Mouse (Mus musculus) liver, embryonic 13.5 days (tissue): ENCODE results near the gene Oas2. TPM values are rescaled to one million over a fixed set of nuclear protein-coding genes. Genes with fewer than 3 reads are reported as not detected.

Source experiments
- ATAC-seq: fragments of 200-750 bp; cut with Nextera tagmentation; 2 replicates; pipeline ENCODE4 v1.8.0; 2017; ENCODE audit warnings: low read depth, mild to moderate bottlenecking, moderate number of reproducible peaks, moderate library complexity
- DNase-seq: peaks from one replicate; pipeline ENCODE4 v3.0.0; 2022
- H3K27ac ChIP-seq: fragments of 300-500 bp; sonication (generic); 2 replicates; pipeline ENCODE4 v1.5.1; 2015; ENCODE audit warnings: moderate library complexity, mild to moderate bottlenecking, inconsistent platforms
- H3K27me3 ChIP-seq: fragments of 300-500 bp; sonication (generic); 2 replicates; pipeline ENCODE4 v1.6.1; 2015; ENCODE audit warnings: mild to moderate bottlenecking, inconsistent platforms
- H3K36me3 ChIP-seq: fragments of 300-500 bp; sonication (generic); 2 replicates; pipeline ENCODE4 v1.6.1; 2015; ENCODE audit warnings: mild to moderate bottlenecking, inconsistent platforms
- H3K4me1 ChIP-seq: fragments of 300-500 bp; sonication (generic); replicated peaks from 2 replicates; pipeline ENCODE4 v1.6.1; 2015; ENCODE audit warnings: inconsistent platforms
- H3K4me2 ChIP-seq: fragments of 300-500 bp; sonication (generic); 2 replicates; pipeline ENCODE4 v1.6.1; 2015; ENCODE audit warnings: inconsistent platforms, mild to moderate bottlenecking, moderate library complexity
- H3K4me3 ChIP-seq: fragments of 300-500 bp; sonication (generic); replicated peaks from 2 replicates; pipeline ENCODE4 v1.5.1; 2015; ENCODE audit warnings: mild to moderate bottlenecking, inconsistent platforms
- H3K9ac ChIP-seq: fragments of 300-500 bp; sonication (generic); 2 replicates; pipeline ENCODE4 v1.6.1; 2015; ENCODE audit warnings: mild to moderate bottlenecking, inconsistent platforms
- H3K9me3 ChIP-seq: fragments of 300-500 bp; sonication (generic); replicated peaks from 2 replicates; pipeline ENCODE4 v1.6.1; 2016; ENCODE audit warnings: inconsistent platforms
- WGBS: fragments of 180-500 bp; shearing (Covaris S2); methylation state at CpG from one replicate; pipeline ENCODE4 v1.1.7; 2015; ENCODE audit not compliant: insufficient replicate concordance; 5-methylcytosine and 5-hydroxymethylcytosine counted together
- polyA plus RNA-seq: library from polyadenylated mRNA; unstranded; fragments of >200 nt; fragmentation: Nextera tagmentation; extraction: Ambion mirVana; gene quantifications from 2 replicates; pipeline ENCODE4 v1.2.1, GENCODE M21; 2015

The Oas2 gene
- polyA plus RNA-seq, 1 experiment from 2014 or later, result 0.25 TPM

DNA sequence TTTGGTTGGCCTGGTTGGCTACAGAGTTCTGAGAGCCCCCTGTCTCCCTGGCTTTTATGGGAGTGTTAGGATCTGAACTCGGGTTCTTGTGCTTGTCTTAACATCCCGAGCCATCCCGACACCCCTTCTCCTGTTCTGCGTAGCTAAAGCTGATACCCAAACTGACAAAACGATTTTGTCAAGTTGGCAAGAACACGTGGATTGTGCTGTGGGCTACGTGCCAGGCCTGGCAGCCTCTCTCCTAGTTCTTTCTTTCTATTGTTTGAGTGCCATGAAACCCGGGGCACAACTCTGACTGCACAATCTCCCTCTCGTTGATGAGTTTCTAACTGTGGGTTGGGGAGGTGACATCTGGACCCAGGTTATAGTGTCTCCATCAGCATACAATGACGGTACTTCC lies 20.3 kb downstream of the Oas2 start:
- H3K4me1 ChIP-seq, result no peaks in the 10 kb centered on the region
- 58% methylated on average over 10 of the region's 10 CpGs for WGBS
- ATAC-seq (no peak), DNase-seq (no peak)
- H3K9me3 ChIP-seq, result no peaks in the 10 kb centered on the region
- no peak overlapping the region for H3K27ac ChIP-seq
- H3K4me3 ChIP-seq, result no peak overlapping the region
- H3K9ac ChIP-seq, result no peak overlapping the region
- H3K36me3 ChIP-seq, result no peaks in the 10 kb centered on the region
- H3K27me3 ChIP-seq, result no peaks in the 10 kb centered on the region
- H3K4me2 ChIP-seq, result no peak overlapping the region

DNA sequence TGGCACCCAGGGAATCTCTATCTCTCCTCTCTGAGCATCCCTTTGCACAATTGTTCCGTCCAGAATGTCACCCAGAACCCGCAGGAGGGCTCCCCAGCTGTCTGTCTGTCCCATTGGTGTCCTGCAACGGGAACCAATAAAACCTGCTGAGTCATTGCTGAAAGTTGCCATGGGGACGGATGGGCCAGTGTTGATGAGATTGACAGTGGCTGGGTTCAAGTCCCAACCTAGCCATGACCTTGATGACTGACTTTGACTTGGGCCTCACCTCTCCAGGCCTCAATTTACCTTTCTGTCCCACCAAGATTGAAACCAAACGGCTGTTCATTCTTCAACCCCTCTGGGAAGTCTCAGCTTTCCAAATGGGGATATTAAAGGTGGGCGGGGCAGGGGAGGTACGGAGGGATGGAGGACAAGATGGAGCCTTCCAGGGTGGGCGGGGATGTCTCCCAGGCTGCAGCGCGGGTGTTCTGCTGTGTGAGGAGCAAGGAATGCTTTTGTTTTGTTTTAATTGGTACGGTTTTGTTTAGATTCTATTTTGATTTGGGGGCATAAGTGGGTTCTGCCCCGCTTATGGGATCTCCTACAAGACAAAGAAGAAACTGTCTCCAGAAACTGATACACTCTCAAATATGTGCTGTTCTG lies 23.7 kb downstream of the Oas2 start:
- Histone ChIP-seq H3K4me3 (no peak overlapping the region), H3K4me1 (no peaks in the 10 kb centered on the region), H3K9ac (no peak overlapping the region), H3K4me2 (no peak overlapping the region), H3K9me3 (no peaks in the 10 kb centered on the region), H3K36me3 (no peaks in the 10 kb centered on the region), H3K27ac (no peak overlapping the region), H3K27me3 (no peaks in the 10 kb centered on the region)
- 46% methylated on average over 12 of the region's 12 CpGs for WGBS
- DNase-seq (no peak), ATAC-seq (no peak)

- no peak overlapping the region for H3K4me3 ChIP-seq
- H3K9me3 ChIP-seq, result no peaks in the 10 kb centered on the region
- no peak for ATAC-seq
- 28% methylated on average over 7 of the region's 7 CpGs for WGBS
- H3K36me3 ChIP-seq, result no peaks in the 10 kb centered on the region
- no peak overlapping the region for H3K4me2 ChIP-seq
- H3K27me3 ChIP-seq, result no peaks in the 10 kb centered on the region
- no peak overlapping the region for H3K9ac ChIP-seq
- no peak overlapping the region for H3K27ac ChIP-seq
- no peaks in the 10 kb centered on the region for H3K4me1 ChIP-seq
- DNase-seq, result no peak
Observed at GRCm38 (mm10) chr5:120721005-120721404, 28.6 kb downstream of the Oas2 start.

- Histone ChIP-seq H3K27me3 (peaks cover 11% of the 10 kb centered on the region), H3K4me2 (no peak overlapping the region), H3K4me3 (no peak overlapping the region), H3K9ac (no peak overlapping the region), H3K9me3 (no peaks in the 10 kb centered on the region), H3K36me3 (no peaks in the 10 kb centered on the region), H3K4me1 (no peaks in the 10 kb centered on the region), H3K27ac (no peak overlapping the region)
- ATAC-seq (no peak), DNase-seq (no peak)
- WGBS, result 51% methylated on average over 15 of the region's 15 CpGs
Observed at GRCm38 (mm10) chr5:120718600-120719378, 30.9 kb downstream of the Oas2 start.

DNA sequence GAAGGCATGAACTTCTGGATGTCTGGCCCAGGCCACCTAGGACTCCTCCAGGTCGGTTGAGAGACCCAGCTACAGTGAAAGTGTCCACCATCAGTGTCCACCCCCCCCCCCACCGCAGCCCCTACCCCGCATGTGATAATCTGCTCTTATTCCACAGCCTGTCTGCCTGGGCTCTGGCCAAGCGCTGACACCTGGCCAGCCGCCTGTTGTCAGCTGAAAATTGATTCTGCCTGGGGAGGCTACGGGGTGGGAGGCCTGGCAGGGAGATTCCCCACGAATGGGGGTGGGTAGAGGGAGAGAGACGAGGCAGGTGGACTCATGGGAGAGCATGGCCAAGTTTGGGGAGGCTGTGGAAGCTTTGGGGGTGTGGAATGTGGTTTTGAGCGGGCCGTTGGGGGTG lies 32.5 kb downstream of the Oas2 start:
- no peak overlapping the region for H3K4me2 ChIP-seq
- H3K27me3 ChIP-seq, result peaks cover 27% of the 10 kb centered on the region
- no peak overlapping the region for H3K9ac ChIP-seq
- ATAC-seq (no peak), DNase-seq (no peak)
- H3K4me1 ChIP-seq, result no peaks in the 10 kb centered on the region
- H3K9me3 ChIP-seq, result no peaks in the 10 kb centered on the region
- no peaks in the 10 kb centered on the region for H3K36me3 ChIP-seq
- no peak overlapping the region for H3K27ac ChIP-seq
- WGBS, result 59% methylated on average over 10 of the region's 10 CpGs
- no peak overlapping the region for H3K4me3 ChIP-seq

DNA sequence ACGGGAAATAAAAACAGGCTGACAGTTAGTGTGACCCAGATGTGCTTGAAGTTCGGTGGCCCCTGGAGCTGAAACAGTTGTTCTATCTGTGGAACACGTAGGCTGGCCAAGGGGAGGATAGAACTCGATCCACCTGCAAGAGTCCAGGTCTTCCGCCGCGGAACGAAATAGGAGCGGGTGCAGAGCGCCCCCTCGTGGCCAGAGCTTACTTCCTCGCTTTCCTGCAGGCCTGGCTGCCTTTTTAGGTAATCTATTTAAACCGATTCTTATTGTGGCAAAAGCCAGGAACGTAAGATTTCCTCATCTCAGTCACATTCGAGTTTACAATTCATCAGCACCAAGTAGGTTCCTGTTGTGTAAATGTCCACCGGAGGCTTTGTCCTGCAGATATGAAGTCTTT lies 35.3 kb downstream of the Oas2 start:
- no peaks in the 10 kb centered on the region for H3K36me3 ChIP-seq
- peak; percentile 22 for DNase-seq
- H3K4me1 ChIP-seq, result no peaks in the 10 kb centered on the region
- WGBS, result 1% methylated on average over 16 of the region's 16 CpGs
- H3K9me3 ChIP-seq, result no peaks in the 10 kb centered on the region
- H3K27me3 ChIP-seq, result peaks cover 55% of the 10 kb centered on the region
- H3K27ac ChIP-seq, result no peak overlapping the region
- no peak for ATAC-seq
- H3K4me3 ChIP-seq, result no peak overlapping the region
- H3K9ac ChIP-seq, result no peak overlapping the region
- no peak overlapping the region for H3K4me2 ChIP-seq

DNA sequence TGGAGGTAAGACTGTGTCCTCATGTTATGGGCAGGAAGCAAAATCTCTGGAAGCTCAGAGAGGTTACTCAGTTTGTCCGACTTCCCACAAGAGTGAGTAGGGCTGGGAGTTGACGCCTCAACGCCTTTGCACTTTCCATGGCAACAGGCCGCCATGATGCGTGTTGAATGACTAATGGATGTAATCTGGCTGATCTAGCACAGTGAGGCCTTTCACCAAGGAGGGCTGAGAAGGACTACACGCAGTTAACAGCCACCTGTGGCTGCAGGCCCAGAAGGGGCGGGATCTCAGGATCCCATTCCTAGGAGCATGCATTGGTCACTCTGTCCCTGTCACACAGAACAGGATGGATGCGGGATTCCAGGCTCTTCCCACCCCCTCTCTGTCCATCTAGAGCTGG lies 36.9 kb downstream of the Oas2 start:
- WGBS, result 61% methylated on average over 8 of the region's 8 CpGs
- Histone ChIP-seq H3K4me2 (no peak overlapping the region), H3K4me1 (no peaks in the 10 kb centered on the region), H3K27ac (no peak overlapping the region), H3K4me3 (no peak overlapping the region), H3K27me3 (peaks cover 71% of the 10 kb centered on the region), H3K9me3 (no peaks in the 10 kb centered on the region), H3K36me3 (no peaks in the 10 kb centered on the region), H3K9ac (no peak overlapping the region)
- ATAC-seq (no peak), DNase-seq (no peak)

GRCm38 (mm10) chr5:120711827-120712226 lies 37.8 kb downstream of the Oas2 start, which contains the start of gene Dtx1:
Gene Dtx1, minus strand, starts transcription at chr5:120711927.
- no peak for DNase-seq
- Histone ChIP-seq H3K4me2 (peak within 1 kb of the TSS; percentile 25), H3K9ac (no peak within 1 kb of the TSS), H3K9me3 (no peaks in the 10 kb centered on the region), H3K27me3 (peaks cover 80% of the 10 kb centered on the region), H3K36me3 (no peaks in the 10 kb centered on the region), H3K27ac (no peak within 1 kb of the TSS), H3K4me1 (no peaks in the 10 kb centered on the region), H3K4me3 (peak within 1 kb of the TSS; percentile 29)
- WGBS, result 31% methylated on average over 3 of the region's 3 CpGs
- no peak for ATAC-seq

- 4% methylated on average over 34 of the region's 43 CpGs for WGBS
- H3K27me3 ChIP-seq, result peaks cover 83% of the 10 kb centered on the region
- H3K4me3 ChIP-seq, result no peak overlapping the region
- no peaks in the 10 kb centered on the region for H3K9me3 ChIP-seq
- H3K9ac ChIP-seq, result no peak overlapping the region
- peak overlapping the region; percentile 25 for H3K4me2 ChIP-seq
- DNase-seq (no peak), ATAC-seq (no peak)
- no peaks in the 10 kb centered on the region for H3K36me3 ChIP-seq
- H3K4me1 ChIP-seq, result no peaks in the 10 kb centered on the region
- no peak overlapping the region for H3K27ac ChIP-seq
Observed at GRCm38 (mm10) chr5:120711416-120711815, 38.2 kb downstream of the Oas2 start.

- Histone ChIP-seq H3K9me3 (no peaks in the 10 kb centered on the region), H3K36me3 (no peaks in the 10 kb centered on the region), H3K27ac (no peak overlapping the region), H3K4me1 (no peaks in the 10 kb centered on the region), H3K9ac (no peak overlapping the region), H3K27me3 (peaks cover 88% of the 10 kb centered on the region), H3K4me2 (peak overlapping the region; percentile 25), H3K4me3 (peak overlapping the region; percentile 29)
- ATAC-seq (no peak), DNase-seq (no peak)
- WGBS, result 8% methylated on average over 24 of the region's 34 CpGs
Observed at GRCm38 (mm10) chr5:120710826-120711248, 38.8 kb downstream of the Oas2 start.

GRCm38 (mm10) chr5:120710161-120710825 lies 39.4 kb downstream of the Oas2 start:
- peak overlapping the region; percentile 25 for H3K4me2 ChIP-seq
- 10% methylated on average over 40 of the region's 40 CpGs for WGBS
- H3K27me3 ChIP-seq, result peaks cover 93% of the 10 kb centered on the region
- H3K4me3 ChIP-seq, result peak overlapping the region; percentile 29
- no peaks in the 10 kb centered on the region for H3K4me1 ChIP-seq
- no peak overlapping the region for H3K27ac ChIP-seq
- no peak for ATAC-seq
- H3K9ac ChIP-seq, result no peak overlapping the region
- no peaks in the 10 kb centered on the region for H3K36me3 ChIP-seq
- DNase-seq, result no peak
- no peaks in the 10 kb centered on the region for H3K9me3 ChIP-seq
